ENCODE assay signal across 10 mouse cellular contexts in genomic region chr14:55855101-55855561, GRCm38 (mm10). TPM values are rescaled to one million over a fixed set of nuclear protein-coding genes. Genes with fewer than 3 reads are reported as not detected.
DNase-seq lines count a peak whose midpoint lies in the region; ATAC-seq and TF ChIP-seq lines count a peak whose summit lies in the region.
"Had no signal": no experiment of that assay in that cellular context is flagged by ENCODE, and none has a peak within 500 bp of the region (broad histone marks: within the 10 kb centered on the region; RNA-seq: fewer than 3 reads in every experiment).

No protein-coding gene starts in this region.

- peak; percentile 17; the same call in 1 of the 2 replicates for ATAC-seq in hindbrain, embryonic 15.5 days (ENCODE audit: low FRiP score, low read depth)
- ATAC-seq in liver, embryonic 14.5 days (ENCODE audit: insufficient read depth), result peak; percentile 14; the same call in 1 of the 2 replicates

- no peaks in the 10 kb centered on the region for H3K27me3 ChIP-seq in forebrain, embryonic 10.5 days (ENCODE audit: poor library complexity, severe bottlenecking)
- H3K27me3 ChIP-seq in hindbrain, embryonic 15.5 days, result no peaks in the 10 kb centered on the region
- H3K27me3 ChIP-seq in liver, embryonic 14.5 days (ENCODE audit: control insufficient read depth, insufficient read depth, low read length), result no peaks in the 10 kb centered on the region

- no peaks in the 10 kb centered on the region for H3K9me3 ChIP-seq in forebrain, embryonic 10.5 days
- no peaks in the 10 kb centered on the region for H3K9me3 ChIP-seq in hindbrain, embryonic 15.5 days
- H3K9me3 ChIP-seq in liver, embryonic 14.5 days (ENCODE audit: control insufficient read depth, low read length), result no peaks in the 10 kb centered on the region

- intact Hi-C loops in heart, postnatal 25 days (cut with DNase I), result no loop called here

- peak; percentile 96 for DNase-seq in heart, adult 11 months
- DNase-seq in heart, postnatal 25 days (ENCODE audit: low spot score), result no peak
- DNase-seq in forebrain, embryonic 10.5 days (ENCODE audit: extremely low spot score, low spot score), result peak; percentile 53
- DNase-seq in liver, embryonic 14.5 days (ENCODE audit: low read depth in 3 of 3, low spot score in 3 of 3), result no peak
- DNase-seq in ovary, adult 18-20 months (ENCODE audit: low spot score), result peak; percentile 35
- no peak for DNase-seq in frontal cortex, adult 2 months (ENCODE audit: extremely low spot score in 1 of 2, low spot score in 1 of 2)
- no peak for DNase-seq in cerebellum, postnatal 14 days

- peaks cover 67% of the 10 kb centered on the region for H3K4me1 ChIP-seq in forebrain, embryonic 10.5 days
- H3K4me1 ChIP-seq in hindbrain, embryonic 15.5 days (replicated peaks), result peaks cover 59% of the 10 kb centered on the region
- H3K4me1 ChIP-seq in liver, embryonic 14.5 days (replicated peaks; ENCODE audit: control insufficient read depth in 2 of 2, insufficient read depth in 2 of 2, low read length in 1 of 2), result peaks cover 4 to 27% of the 10 kb centered on the region in 2 experiments

- peak overlapping the region; percentile 73 for H3K9ac ChIP-seq in hindbrain, embryonic 15.5 days
- no peak overlapping the region for H3K9ac ChIP-seq in liver, embryonic 14.5 days (replicated peaks)

- H3K4me2 ChIP-seq in hindbrain, embryonic 15.5 days, result peak overlapping the region; percentile 80
- H3K4me2 ChIP-seq in liver, embryonic 14.5 days (ENCODE audit: low read depth), result peak overlapping the region; percentile 69

- WGBS in forebrain, embryonic 10.5 days, result 0% methylated on average over 4 of the region's 4 CpGs
- WGBS in hindbrain, embryonic 15.5 days, result 0% methylated on average over 4 of the region's 4 CpGs
- 7% methylated on average over 4 of the region's 4 CpGs for WGBS in liver, embryonic 14.5 days (ENCODE audit: insufficient replicate concordance)

- H3K27ac ChIP-seq in forebrain, embryonic 10.5 days, result peak overlapping the region; percentile 93
- H3K27ac ChIP-seq in hindbrain, embryonic 15.5 days (replicated peaks), result peak overlapping the region; percentile 90
- H3K27ac ChIP-seq in liver, embryonic 14.5 days, result no peak overlapping the region
- H3K27ac ChIP-seq: macrophage had no signal

- TF ChIP-seq EP300 in liver, embryonic 14.5 days (IDR thresholded peaks at IDR 0.05; ENCODE audit: low read depth), result no peak

- H3K36me3 ChIP-seq in forebrain, embryonic 10.5 days (replicated peaks), result peaks cover 24% of the 10 kb centered on the region
- H3K36me3 ChIP-seq in hindbrain, embryonic 15.5 days, result no peaks in the 10 kb centered on the region
- H3K36me3 ChIP-seq in liver, embryonic 14.5 days (replicated peaks; ENCODE audit: control insufficient read depth, insufficient read depth, low read depth), result no peaks in the 10 kb centered on the region

- H3K4me3 ChIP-seq in forebrain, embryonic 10.5 days, result peak overlapping the region; percentile 70
- peak overlapping the region; percentile 82 for H3K4me3 ChIP-seq in hindbrain, embryonic 15.5 days
- H3K4me3 ChIP-seq in liver, embryonic 14.5 days (ENCODE audit: insufficient read depth in 1 of 2, low read depth in 2 of 2, low read length in 2 of 2), result peak overlapping the region; percentile 55 to 70

- TF ChIP-seq CTCF in liver, embryonic 14.5 days (IDR thresholded peaks at IDR 0.05; ENCODE audit: low read depth), result no peak

RNA-seq across cellular contexts. Expression of gene Nynrin, which starts 1.3 kb away (rescaled TPM):
- 1 to 10 TPM; 8.2 to 9.7 TPM for total RNA-seq in heart, postnatal 25 days (2021)
- 24.5 and 25.8 TPM in 2 replicates for polyA plus RNA-seq in forebrain, embryonic 10.5 days (2016; fragmentation: Nextera tagmentation; extraction: Ambion mirVana)
- polyA plus RNA-seq in hindbrain, embryonic 15.5 days (2015; fragmentation: Nextera tagmentation; extraction: Ambion mirVana), result 11.2 and 11.8 TPM in 2 replicates
- 1.7 and 1.9 TPM in 2 replicates for polyA plus RNA-seq in liver, embryonic 14.5 days (2012; rRNA removed)
- 1.2 and 1.4 TPM in 2 replicates for polyA plus RNA-seq in liver, embryonic 14.5 days (2014; fragmentation: Nextera tagmentation; extraction: Ambion mirVana)
- polyA plus RNA-seq in frontal cortex, adult 2 months (2012; rRNA removed), result 3.8 and 4.3 TPM in 2 replicates
- total RNA-seq: MEL had no signal

RNA-seq across cellular contexts. Expression of gene Cbln3, which starts 29.1 kb away (rescaled TPM):
- total RNA-seq in heart, postnatal 25 days (2021), result under 1 TPM in 1 of 2 experiments, not detected in 1; 0.14 TPM
- polyA plus RNA-seq in forebrain, embryonic 10.5 days (2016; fragmentation: Nextera tagmentation; extraction: Ambion mirVana), result 0.10 and 0.12 TPM in 2 replicates
- 0.51 and 0.52 TPM in 2 replicates for polyA plus RNA-seq in hindbrain, embryonic 15.5 days (2015; fragmentation: Nextera tagmentation; extraction: Ambion mirVana)
- polyA plus RNA-seq in liver, embryonic 14.5 days (2012; rRNA removed), result 0.15 and 0.16 TPM in 2 replicates
- 0.06 and 0.15 TPM in 2 replicates for polyA plus RNA-seq in liver, embryonic 14.5 days (2014; fragmentation: Nextera tagmentation; extraction: Ambion mirVana)
- polyA plus RNA-seq in frontal cortex, adult 2 months (2012; rRNA removed), result 0.25 and 0.26 TPM in 2 replicates
- total RNA-seq: MEL had no signal
- polyA plus RNA-seq: macrophage had no signal

RNA-seq across cellular contexts. Expression of gene Khnyn, which starts 29.6 kb away (rescaled TPM):
- total RNA-seq in heart, postnatal 25 days (2021), result 10 to 100 TPM; 11.6 to 13.5 TPM
- 22.7 and 25.3 TPM in 2 replicates for polyA plus RNA-seq in forebrain, embryonic 10.5 days (2016; fragmentation: Nextera tagmentation; extraction: Ambion mirVana)
- 10.7 and 10.9 TPM in 2 replicates for polyA plus RNA-seq in hindbrain, embryonic 15.5 days (2015; fragmentation: Nextera tagmentation; extraction: Ambion mirVana)
- 5.8 and 7.5 TPM in 2 replicates for polyA plus RNA-seq in liver, embryonic 14.5 days (2012; rRNA removed)
- 2.4 and 2.8 TPM in 2 replicates for polyA plus RNA-seq in liver, embryonic 14.5 days (2014; fragmentation: Nextera tagmentation; extraction: Ambion mirVana)
- polyA plus RNA-seq in frontal cortex, adult 2 months (2012; rRNA removed), result 10.3 and 12.2 TPM in 2 replicates

RNA-seq across cellular contexts. Expression of gene Nfatc4, which starts 32.2 kb away (rescaled TPM):
- 1 to 10 TPM; 3.9 to 5.5 TPM for total RNA-seq in heart, postnatal 25 days (2021)
- 37.9 and 39.1 TPM in 2 replicates for polyA plus RNA-seq in forebrain, embryonic 10.5 days (2016; fragmentation: Nextera tagmentation; extraction: Ambion mirVana)
- 10.3 and 10.9 TPM in 2 replicates for polyA plus RNA-seq in hindbrain, embryonic 15.5 days (2015; fragmentation: Nextera tagmentation; extraction: Ambion mirVana)
- 0.89 and 1.0 TPM in 2 replicates for polyA plus RNA-seq in liver, embryonic 14.5 days (2012; rRNA removed)
- 0.33 and 0.66 TPM in 2 replicates for polyA plus RNA-seq in liver, embryonic 14.5 days (2014; fragmentation: Nextera tagmentation; extraction: Ambion mirVana)
- 1.5 and 2.7 TPM in 2 replicates for polyA plus RNA-seq in frontal cortex, adult 2 months (2012; rRNA removed)
- polyA plus RNA-seq: macrophage had no signal

RNA-seq across cellular contexts. Expression of gene Sdr39u1, which starts 45.0 kb away (rescaled TPM):
- total RNA-seq in heart, postnatal 25 days (2021), result 100 to 1,000 TPM; 107 to 108 TPM
- 41.9 and 48.9 TPM in 2 replicates for polyA plus RNA-seq in forebrain, embryonic 10.5 days (2016; fragmentation: Nextera tagmentation; extraction: Ambion mirVana)
- polyA plus RNA-seq in hindbrain, embryonic 15.5 days (2015; fragmentation: Nextera tagmentation; extraction: Ambion mirVana), result 148 and 159 TPM in 2 replicates
- 6.1 and 6.7 TPM in 2 replicates for polyA plus RNA-seq in liver, embryonic 14.5 days (2012; rRNA removed)
- polyA plus RNA-seq in liver, embryonic 14.5 days (2014; fragmentation: Nextera tagmentation; extraction: Ambion mirVana), result 11.8 and 12.0 TPM in 2 replicates
- 122 and 128 TPM in 2 replicates for polyA plus RNA-seq in frontal cortex, adult 2 months (2012; rRNA removed)

Comparison
In these comparisons a context has a peak if more than half of its experiments do, and no peak if none do; other contexts are left out.
1. DNase-seq: peak in heart, adult 11 months (single experiment), forebrain, embryonic 10.5 days (single experiment) and ovary, adult 18-20 months (single experiment); none in heart, postnatal 25 days (single experiment), liver, embryonic 14.5 days (0 of 3), frontal cortex, adult 2 months (0 of 2) and cerebellum, postnatal 14 days (0 of 2).
2. Peak in every context shown above with its lines, with median percentiles within 50 percentile points of each other: H3K4me3 ChIP-seq.